Mouse (Mus musculus) gastrocnemius, postnatal 4 days (tissue): ENCODE measurements around the gene Gzf1. TPM values are rescaled to one million over a fixed set of nuclear protein-coding genes. Genes with fewer than 3 reads are reported as not detected.
A peak's percentile ranks its signal among the peaks of the same experiment; 100 is the strongest.

ENCODE experiments used
- DNase-seq, 2 experiments: peaks; one replicate each; pipeline ENCODE4 v3.0.0; 2021 to 2022; ENCODE audit warnings: low spot score in 2 of 2, mixed read lengths in 2 of 2
- long read RNA-seq, 2 experiments: library from polyadenylated mRNA; stranded (forward); transcript quantifications; one replicate each; pipeline ENCODE4 v2.0.0; 2021
- total RNA-seq, 2 experiments: library from RNA; stranded (reverse); gene quantifications; 2 replicates each; pipeline ENCODE4 v1.2.3; 2021

Gene Gzf1
- total RNA-seq, result 10 to 100 TPM; 19.3 to 20.0 TPM
- long read RNA-seq, experiment 1, full-length matches to known transcripts, result 8 of 9 reads
- long read RNA-seq, experiment 1, partial matches to known transcripts, result 0 of 9 reads
- long read RNA-seq, experiment 1, other reads (novel, unspliced or antisense), result 1 of 9 reads
- long read RNA-seq, experiment 2, full-length matches to known transcripts, result 10 of 22 reads
- long read RNA-seq, experiment 2, partial matches to known transcripts, result 5 of 22 reads
- long read RNA-seq, experiment 2, other reads (novel, unspliced or antisense), result 7 of 22 reads

GRCm38 (mm10) chr2:148680775-148681291, at the start of gene Gzf1:
Gene Gzf1 (plus strand): TSS chr2:148681023.
- DNase-seq, result peak; percentile 100

- DNase-seq, result no peak
Measured at GRCm38 (mm10) chr2:148631602-148632001, 49.2 kb upstream of the Gzf1 start.

- DNase-seq, result no peak
Measured at GRCm38 (mm10) chr2:148634466-148634865, 46.4 kb upstream of the Gzf1 start.

- no peak for DNase-seq
Measured at GRCm38 (mm10) chr2:148642610-148643370, 38.0 kb upstream of the Gzf1 start.

GRCm38 (mm10) chr2:148644421-148645000, 36.3 kb upstream of the Gzf1 start:
- no peak for DNase-seq

GRCm38 (mm10) chr2:148650587-148651357, 30.1 kb upstream of the Gzf1 start:
- no peak for DNase-seq

GRCm38 (mm10) chr2:148654961-148655360, 25.9 kb upstream of the Gzf1 start:
- DNase-seq, result peak in 1 of 2 experiments; percentile 38

GRCm38 (mm10) chr2:148663458-148663857, 17.4 kb upstream of the Gzf1 start:
- no peak for DNase-seq

- peak; percentile 98 to 99 for DNase-seq
Measured at GRCm38 (mm10) chr2:148672199-148673096, 8.4 kb upstream of the Gzf1 start, which contains the start of gene Nxt1. Gene Nxt1 (plus strand): TSS chr2:148672601.

- DNase-seq, result peak in 1 of 2 experiments; percentile 60
Measured at GRCm38 (mm10) chr2:148677801-148678200, 3.0 kb upstream of the Gzf1 start.

- DNase-seq, result peak in 1 of 2 experiments; percentile 40
Measured at GRCm38 (mm10) chr2:148679346-148679745, 1.5 kb upstream of the Gzf1 start.

- peak; percentile 37 to 66 for DNase-seq
Measured at GRCm38 (mm10) chr2:148681461-148681891, 653 bp downstream of the Gzf1 start.

GRCm38 (mm10) chr2:148683031-148683430, 2.2 kb downstream of the Gzf1 start:
- no peak for DNase-seq

- DNase-seq, result no peak
Measured at GRCm38 (mm10) chr2:148684972-148685371, 4.1 kb downstream of the Gzf1 start.

- DNase-seq, result no peak
Measured at GRCm38 (mm10) chr2:148685709-148686108, 4.9 kb downstream of the Gzf1 start.

- DNase-seq, result no peak
Measured at GRCm38 (mm10) chr2:148686862-148687261, 6.0 kb downstream of the Gzf1 start.

GRCm38 (mm10) chr2:148687971-148688370, 7.1 kb downstream of the Gzf1 start:
- DNase-seq, result no peak

- DNase-seq, result no peak
Measured at GRCm38 (mm10) chr2:148689444-148690140, 8.8 kb downstream of the Gzf1 start.

GRCm38 (mm10) chr2:148690291-148690690, 9.5 kb downstream of the Gzf1 start:
- DNase-seq, result no peak
